Mouse (Mus musculus) right cerebral cortex, postnatal 14 days (tissue): ENCODE measurements around the gene Il6ra.

Source experiments
- DNase-seq: peaks from one replicate; pipeline ENCODE4 v3.0.0; 2022

Il6ra gene

GRCm38 (mm10) chr3:89912543-89913391 lies at the start of gene Il6ra:
TSS of gene Il6ra (minus strand) at chr3:89913196.
- DNase-seq = peak; percentile 78

- no peak for DNase-seq
These were observed 49.2 kb upstream of the Il6ra start for GRCm38 (mm10) chr3:89962059-89962750.

- no peak for DNase-seq
These were observed 48.4 kb upstream of the Il6ra start for GRCm38 (mm10) chr3:89961436-89961835.

- DNase-seq = peak; percentile 96
These were observed 47.5 kb upstream of the Il6ra start for GRCm38 (mm10) chr3:89960469-89960868.

- DNase-seq = peak; percentile 46
These were observed 46.4 kb upstream of the Il6ra start for GRCm38 (mm10) chr3:89959435-89959834.

GRCm38 (mm10) chr3:89957880-89958279 lies 44.9 kb upstream of the Il6ra start:
- no peak for DNase-seq

GRCm38 (mm10) chr3:89956177-89956971 lies 43.4 kb upstream of the Il6ra start:
- DNase-seq = no peak

GRCm38 (mm10) chr3:89953420-89953819 lies 40.4 kb upstream of the Il6ra start:
- peak; percentile 78 for DNase-seq

GRCm38 (mm10) chr3:89948655-89949054 lies 35.7 kb upstream of the Il6ra start:
- peak; percentile 73 for DNase-seq

- no peak for DNase-seq
These were observed 35.0 kb upstream of the Il6ra start for GRCm38 (mm10) chr3:89948021-89948420.

GRCm38 (mm10) chr3:89945026-89945425 lies 32.0 kb upstream of the Il6ra start:
- DNase-seq = no peak

- no peak for DNase-seq
These were observed 29.9 kb upstream of the Il6ra start for GRCm38 (mm10) chr3:89942894-89943293.

- no peak for DNase-seq
These were observed 23.5 kb upstream of the Il6ra start for GRCm38 (mm10) chr3:89936495-89936894.

- no peak for DNase-seq
These were observed 19.9 kb upstream of the Il6ra start for GRCm38 (mm10) chr3:89932925-89933324.

- DNase-seq = no peak
These were observed 16.0 kb upstream of the Il6ra start for GRCm38 (mm10) chr3:89928956-89929355.

- DNase-seq = no peak
These were observed 13.4 kb upstream of the Il6ra start for GRCm38 (mm10) chr3:89926440-89926839.

- DNase-seq = no peak
These were observed 7.7 kb upstream of the Il6ra start for GRCm38 (mm10) chr3:89920711-89921110.

GRCm38 (mm10) chr3:89917408-89917807 lies 4.4 kb upstream of the Il6ra start:
- no peak for DNase-seq

- no peak for DNase-seq
These were observed 3.6 kb upstream of the Il6ra start for GRCm38 (mm10) chr3:89916622-89917021.

GRCm38 (mm10) chr3:89914700-89915099 lies 1.7 kb upstream of the Il6ra start:
- no peak for DNase-seq

- no peak for DNase-seq
These were observed 871 bp downstream of the Il6ra start for GRCm38 (mm10) chr3:89912108-89912542.

GRCm38 (mm10) chr3:89911207-89911606 lies 1.8 kb downstream of the Il6ra start:
- DNase-seq = peak; percentile 29
